Mouse (Mus musculus): ENCODE measurements around the gene Mllt3. TPM values are rescaled to one million over a fixed set of nuclear protein-coding genes. Genes with fewer than 3 reads are reported as not detected.
A peak's percentile ranks its signal among the peaks of the same experiment; 100 is the strongest.

The Mllt3 gene
- total RNA-seq, 2 experiments from 2014 or later, result 54.6 to 58.7 TPM

GRCm38 (mm10) chr4:87880297-87880696 lies 152.9 kb downstream of the Mllt3 start:
- no peak overlapping the region for H3K27ac ChIP-seq
- no peak for DNase-seq (ENCODE audit: low spot score in 2 of 2)
- no peak for TF ChIP-seq CTCF (conservative IDR thresholded peaks at IDR 0.05)
- no peak overlapping the region for H3K4me3 ChIP-seq

- H3K27ac ChIP-seq, result peak overlapping the region; percentile 28; the same call in 1 of the 2 replicates
- H3K4me3 ChIP-seq, result no peak overlapping the region
- TF ChIP-seq CTCF (conservative IDR thresholded peaks at IDR 0.05), result no peak
- DNase-seq (ENCODE audit: low spot score in 2 of 2), result peak in 1 of 2 experiments; percentile 34
Observed at GRCm38 (mm10) chr4:87878701-87879100, 154.5 kb downstream of the Mllt3 start.

- Histone ChIP-seq H3K27ac (no peak overlapping the region), H3K4me3 (no peak overlapping the region)
- no peak for TF ChIP-seq CTCF (conservative IDR thresholded peaks at IDR 0.05)
- no peak for DNase-seq (ENCODE audit: low spot score in 2 of 2)
Observed at GRCm38 (mm10) chr4:87870563-87870962, 162.6 kb downstream of the Mllt3 start.

DNA sequence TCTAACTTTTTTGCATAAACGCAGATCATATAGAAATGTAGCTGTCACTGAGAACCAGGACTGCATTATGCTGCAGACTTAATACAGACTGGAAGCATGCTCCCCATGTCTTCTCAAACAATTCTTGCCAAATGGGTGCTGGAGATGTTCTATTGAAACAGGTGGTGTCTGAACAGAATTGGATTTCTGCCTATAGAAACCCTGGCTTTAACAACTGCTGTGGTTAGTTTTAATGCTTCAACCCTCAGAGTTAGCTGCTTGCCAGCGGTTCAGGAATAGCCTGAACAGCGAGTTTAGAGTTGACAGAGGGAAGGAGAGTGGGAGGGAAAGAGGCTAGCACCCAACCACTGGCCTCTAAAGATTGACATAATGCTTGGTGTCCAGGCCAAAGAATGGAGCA lies 166.6 kb downstream of the Mllt3 start:
- DNase-seq (ENCODE audit: low spot score in 2 of 2), result peak; percentile 27 to 58
- H3K4me3 ChIP-seq, result no peak overlapping the region
- no peak for TF ChIP-seq CTCF (conservative IDR thresholded peaks at IDR 0.05)
- peak overlapping the region; percentile 52 for H3K27ac ChIP-seq

DNA sequence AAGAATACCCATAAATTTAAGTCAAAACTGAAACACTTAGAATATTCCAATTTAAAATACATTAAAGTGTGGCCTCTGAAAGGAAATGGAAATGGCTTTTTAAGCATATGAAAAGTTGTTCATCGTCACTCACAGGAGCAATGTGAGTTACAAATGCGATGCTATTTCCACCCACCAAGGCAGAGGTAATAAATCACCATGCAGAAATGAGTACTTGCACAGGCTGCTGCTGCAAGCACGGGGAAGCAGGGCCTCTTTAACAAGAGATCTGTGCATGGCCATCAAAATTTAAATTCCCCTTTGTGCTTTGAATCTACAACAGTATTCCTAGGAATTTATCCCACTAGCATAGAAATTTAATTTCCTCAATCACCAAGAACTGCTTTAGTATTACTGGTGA lies 167.3 kb downstream of the Mllt3 start:
- Histone ChIP-seq H3K27ac (peak overlapping the region; percentile 52), H3K4me3 (no peak overlapping the region)
- TF ChIP-seq CTCF (conservative IDR thresholded peaks at IDR 0.05), result no peak
- no peak for DNase-seq (ENCODE audit: low spot score in 2 of 2)

- no peak overlapping the region for H3K4me3 ChIP-seq
- 0 out of 2 replicates have a peak overlapping the region, but pooled peaks have one; percentile 52 for H3K27ac ChIP-seq
- TF ChIP-seq CTCF (conservative IDR thresholded peaks at IDR 0.05), result no peak
- no peak for DNase-seq (ENCODE audit: low spot score in 2 of 2)
Observed at GRCm38 (mm10) chr4:87865041-87865440, 168.1 kb downstream of the Mllt3 start.

DNA sequence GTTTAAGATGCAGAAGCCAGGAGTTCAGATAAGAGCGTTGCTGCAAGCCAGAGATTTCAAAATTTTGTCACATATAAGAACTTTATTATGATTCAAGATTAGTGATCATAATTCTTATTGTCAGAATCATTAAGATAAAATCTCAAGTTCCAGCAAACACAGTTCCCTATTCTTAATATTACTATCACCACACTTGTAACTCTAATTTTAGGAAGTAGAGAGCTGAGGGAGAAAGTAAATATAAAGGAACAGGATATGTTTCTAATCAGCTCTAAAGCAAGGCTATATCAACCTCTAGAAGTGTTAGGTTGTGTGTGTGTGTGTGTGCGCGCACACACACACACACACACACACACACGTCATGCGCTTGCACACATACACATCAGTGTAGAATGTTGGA lies 170.0 kb downstream of the Mllt3 start:
- DNase-seq (ENCODE audit: low spot score in 2 of 2), result no peak
- TF ChIP-seq CTCF (conservative IDR thresholded peaks at IDR 0.05), result no peak
- no peak overlapping the region for H3K4me3 ChIP-seq
- H3K27ac ChIP-seq, result no peak overlapping the region

GRCm38 (mm10) chr4:87860723-87861122 lies 172.4 kb downstream of the Mllt3 start:
- Histone ChIP-seq H3K4me3 (no peak overlapping the region), H3K27ac (no peak overlapping the region)
- TF ChIP-seq CTCF (conservative IDR thresholded peaks at IDR 0.05), result no peak
- no peak for DNase-seq (ENCODE audit: low spot score in 2 of 2)

GRCm38 (mm10) chr4:87859148-87859547 lies 174.0 kb downstream of the Mllt3 start:
- no peak for DNase-seq (ENCODE audit: low spot score in 2 of 2)
- no peak for TF ChIP-seq CTCF (conservative IDR thresholded peaks at IDR 0.05)
- H3K27ac ChIP-seq, result no peak overlapping the region
- H3K4me3 ChIP-seq, result no peak overlapping the region

DNA sequence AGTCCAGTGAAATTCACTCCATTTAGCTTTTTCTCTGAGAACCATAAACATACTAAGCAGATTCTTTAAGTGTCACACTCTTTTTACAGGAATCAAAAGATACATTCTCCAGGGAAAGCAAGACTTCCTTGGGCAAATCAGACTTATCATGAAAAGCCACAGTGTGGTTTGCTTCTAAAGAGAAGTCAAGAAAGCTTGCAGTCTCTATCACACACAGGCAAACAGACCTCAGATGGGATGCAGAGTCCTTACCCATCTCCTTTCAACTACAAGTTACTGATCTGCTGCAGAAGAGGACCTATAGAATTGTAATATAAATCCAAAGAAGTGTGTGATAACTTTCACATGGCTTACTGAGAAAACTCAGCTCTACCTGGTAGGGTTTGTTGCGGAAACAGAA lies 175.2 kb downstream of the Mllt3 start:
- no peak for DNase-seq (ENCODE audit: low spot score in 2 of 2)
- no peak for TF ChIP-seq CTCF (conservative IDR thresholded peaks at IDR 0.05)
- H3K4me3 ChIP-seq, result no peak overlapping the region
- no peak overlapping the region for H3K27ac ChIP-seq

DNA sequence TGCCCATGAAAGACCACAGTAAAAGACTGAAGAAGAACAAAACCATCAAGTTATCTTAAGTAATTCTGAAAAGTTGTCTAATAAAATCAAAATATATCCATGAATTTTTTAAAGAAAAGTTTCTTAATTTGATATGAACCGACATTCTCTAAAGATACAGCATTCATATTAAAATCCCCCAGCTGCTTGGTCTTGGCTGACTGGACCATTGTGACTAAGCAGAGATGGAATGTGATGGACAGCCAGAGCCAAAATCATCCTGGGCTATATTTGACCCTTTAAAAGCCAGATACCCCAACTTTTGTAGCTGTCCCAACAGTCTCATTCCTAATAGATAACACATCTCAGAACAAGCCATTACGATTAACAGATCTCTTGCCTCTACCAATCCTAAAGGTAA lies 180.7 kb downstream of the Mllt3 start:
- Histone ChIP-seq H3K4me3 (no peak overlapping the region), H3K27ac (no peak overlapping the region)
- no peak for DNase-seq (ENCODE audit: low spot score in 2 of 2)
- TF ChIP-seq CTCF (conservative IDR thresholded peaks at IDR 0.05), result no peak

- Histone ChIP-seq H3K27ac (no peak overlapping the region), H3K4me3 (no peak overlapping the region)
- TF ChIP-seq CTCF (conservative IDR thresholded peaks at IDR 0.05), result no peak
- no peak for DNase-seq (ENCODE audit: low spot score in 2 of 2)
Observed at GRCm38 (mm10) chr4:87850051-87850450, 183.1 kb downstream of the Mllt3 start.

DNA sequence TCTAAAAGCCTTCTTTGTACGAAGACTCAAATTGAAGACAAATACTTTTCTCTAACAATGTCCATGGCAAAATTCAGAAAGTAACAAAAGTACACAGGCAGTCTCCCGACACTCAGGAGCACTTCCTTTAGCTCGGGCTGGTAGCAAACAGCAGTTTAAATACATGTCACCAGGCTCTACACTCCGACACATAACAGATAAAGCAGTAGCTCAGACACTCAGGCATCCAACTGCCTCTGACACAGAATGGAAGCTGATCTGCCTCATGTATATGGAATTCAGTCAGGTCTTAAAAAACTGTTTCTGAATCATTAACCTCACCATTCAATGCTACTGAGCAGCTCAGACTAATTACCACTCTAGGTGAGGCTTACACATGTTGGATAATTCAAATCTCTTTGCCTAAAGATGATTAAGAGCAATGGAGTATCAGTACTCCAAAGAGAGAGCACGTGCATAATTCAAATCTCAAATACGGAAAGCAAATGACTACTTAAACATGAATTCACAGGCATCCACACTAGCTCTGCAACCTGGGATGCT lies 188.4 kb downstream of the Mllt3 start:
- no peak for DNase-seq (ENCODE audit: low spot score in 2 of 2)
- no peak overlapping the region for H3K4me3 ChIP-seq
- no peak for TF ChIP-seq CTCF (conservative IDR thresholded peaks at IDR 0.05)
- H3K27ac ChIP-seq, result no peak overlapping the region

- H3K4me3 ChIP-seq, result no peak overlapping the region
- no peak for TF ChIP-seq CTCF (conservative IDR thresholded peaks at IDR 0.05)
- DNase-seq (ENCODE audit: low spot score in 2 of 2), result no peak
- H3K27ac ChIP-seq, result no peak overlapping the region
Observed at GRCm38 (mm10) chr4:87840210-87840910, 192.8 kb downstream of the Mllt3 start.

Data from layer of hippocampus, adult 2 months (tissue).